ENCODE assay signal across 15 mouse cellular contexts in the genomic region with DNA sequence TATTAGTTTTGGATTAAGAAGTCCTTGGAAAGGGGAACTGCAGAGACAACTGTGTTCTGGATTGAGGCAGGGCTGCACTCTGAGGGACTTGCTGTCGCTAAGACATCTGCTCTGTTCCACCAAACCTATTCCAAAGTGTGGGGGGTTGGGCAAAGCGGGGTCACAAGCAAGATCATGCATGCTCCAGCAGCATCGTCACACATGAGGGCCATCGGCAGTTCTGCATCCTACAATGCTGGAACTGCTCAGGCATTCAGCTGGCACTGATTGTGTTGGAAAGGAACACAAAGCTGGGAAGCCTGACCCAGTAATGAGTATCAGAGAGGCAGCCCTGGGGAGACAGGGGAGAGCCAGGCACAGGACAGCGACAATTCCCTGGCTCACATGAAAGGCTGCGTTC. TPM values are rescaled to one million over a fixed set of nuclear protein-coding genes. Genes with fewer than 3 reads are reported as not detected.
DNase-seq lines count a peak whose midpoint lies in the region; ATAC-seq and TF ChIP-seq lines count a peak whose summit lies in the region.
"Had no signal": no experiment of that assay in that cellular context is flagged by ENCODE, and none has a peak within 500 bp of the region (broad histone marks: within the 10 kb centered on the region; RNA-seq: fewer than 3 reads in every experiment).

No protein-coding gene starts in this region.

- H3K4me2 ChIP-seq in forebrain, embryonic 16.5 days (ENCODE audit: low read length) = no peak overlapping the region
- no peak overlapping the region for H3K4me2 ChIP-seq in neural tube, embryonic 13.5 days

- no peak for TF ChIP-seq CTCF in gastrocnemius, adult 2 months (IDR thresholded peaks at IDR 0.05)

- no peak overlapping the region for H3K27ac ChIP-seq in forebrain, embryonic 16.5 days (ENCODE audit: low read length)
- no peak overlapping the region for H3K27ac ChIP-seq in neural tube, embryonic 13.5 days (replicated peaks)
- no peak overlapping the region for H3K27ac ChIP-seq in limb, embryonic 10.5 days
- no peak overlapping the region for H3K27ac ChIP-seq in gastrocnemius, adult 2 months
- H3K27ac ChIP-seq: heart, embryonic 10.5 days; left cerebral cortex, adult 2 months had no signal

- no peak overlapping the region for H3K9ac ChIP-seq in forebrain, embryonic 16.5 days (replicated peaks; ENCODE audit: low read depth, low read length)
- no peak overlapping the region for H3K9ac ChIP-seq in neural tube, embryonic 13.5 days

- peak; percentile 51 to 67 for DNase-seq in kidney, postnatal 4 days
- DNase-seq in kidney, postnatal 14 days = no peak
- DNase-seq in cerebellum, postnatal 10 days = peak; percentile 87 to 91
- no peak for DNase-seq in T-cell, adult 2 months (ENCODE audit: low spot score)
- DNase-seq in limb, embryonic 10.5 days (ENCODE audit: low spot score) = no peak
- no peak for DNase-seq in gastrocnemius, adult 2 months
- DNase-seq: lung, adult 2 months; right cerebral cortex, postnatal 25 days had no signal

- WGBS in forebrain, embryonic 16.5 days = 7% methylated on average over 6 of the region's 6 CpGs
- WGBS in neural tube, embryonic 13.5 days = 36% methylated on average over 6 of the region's 6 CpGs
- WGBS in limb, embryonic 10.5 days = 75% methylated on average over 6 of the region's 6 CpGs

- H3K27me3 ChIP-seq in forebrain, embryonic 16.5 days (replicated peaks; ENCODE audit: control insufficient read depth, insufficient read depth, low read length) = no peaks in the 10 kb centered on the region
- H3K27me3 ChIP-seq in neural tube, embryonic 13.5 days = no peaks in the 10 kb centered on the region
- no peaks in the 10 kb centered on the region for H3K27me3 ChIP-seq in limb, embryonic 10.5 days (ENCODE audit: low read depth, poor library complexity, severe bottlenecking)

- no peaks in the 10 kb centered on the region for H3K9me3 ChIP-seq in forebrain, embryonic 16.5 days (ENCODE audit: control insufficient read depth, low read length)
- H3K9me3 ChIP-seq in neural tube, embryonic 13.5 days = no peaks in the 10 kb centered on the region
- H3K9me3 ChIP-seq in limb, embryonic 10.5 days (replicated peaks) = no peaks in the 10 kb centered on the region
- H3K9me3 ChIP-seq: heart, embryonic 10.5 days had no signal

- H3K4me1 ChIP-seq in forebrain, embryonic 16.5 days (replicated peaks; ENCODE audit: control insufficient read depth, insufficient read depth, low read length) = peaks cover 5% of the 10 kb centered on the region
- H3K4me1 ChIP-seq in neural tube, embryonic 13.5 days (replicated peaks) = peaks cover 24% of the 10 kb centered on the region
- peaks cover 13% of the 10 kb centered on the region for H3K4me1 ChIP-seq in limb, embryonic 10.5 days

- ATAC-seq in forebrain, embryonic 16.5 days = peak; percentile 43; the same call in 1 of the 2 replicates
- ATAC-seq in neural tube, embryonic 13.5 days (ENCODE audit: low read depth) = peak; percentile 32; the same call in 1 of the 2 replicates
- ATAC-seq: inflammation-experienced regulatory T-cells, adult 6 months had no signal

- H3K36me3 ChIP-seq in forebrain, embryonic 16.5 days (ENCODE audit: control insufficient read depth, insufficient read depth) = no peaks in the 10 kb centered on the region
- no peaks in the 10 kb centered on the region for H3K36me3 ChIP-seq in neural tube, embryonic 13.5 days
- H3K36me3 ChIP-seq in limb, embryonic 10.5 days = no peaks in the 10 kb centered on the region
- H3K36me3 ChIP-seq: heart, embryonic 10.5 days had no signal

- intact Hi-C loops in gastrocnemius, adult 2 months (cut with DNase I) = no loop called here

- H3K4me3 ChIP-seq in forebrain, embryonic 16.5 days (replicated peaks; ENCODE audit: low read length) = no peak overlapping the region
- H3K4me3 ChIP-seq in neural tube, embryonic 13.5 days = no peak overlapping the region
- no peak overlapping the region for H3K4me3 ChIP-seq in limb, embryonic 10.5 days
- no peak overlapping the region for H3K4me3 ChIP-seq in gastrocnemius, adult 2 months
- H3K4me3 ChIP-seq: heart, embryonic 10.5 days; left cerebral cortex, adult 2 months; myocyte had no signal

RNA-seq across cellular contexts. Expression of a gene that starts 56.5 kb away (rescaled TPM):
- polyA plus RNA-seq in forebrain, embryonic 16.5 days (2015; fragmentation: Nextera tagmentation; extraction: Ambion mirVana) = 34.6 and 35.2 TPM in 2 replicates
- polyA plus RNA-seq in neural tube, embryonic 13.5 days (2015; fragmentation: Nextera tagmentation; extraction: Ambion mirVana) = 26.7 and 28.5 TPM in 2 replicates
- polyA plus RNA-seq in limb, embryonic 10.5 days (2016; fragmentation: Nextera tagmentation; extraction: Ambion mirVana) = 3.0 and 3.4 TPM in 2 replicates
- total RNA-seq in gastrocnemius, adult 2 months (2021) = under 1 TPM in 1 of 2 experiments, not detected in 1; 0.03 TPM
- total RNA-seq: CH12.LX had no signal
- polyA plus RNA-seq: inflammation-experienced regulatory T-cells, adult 6 months; myocyte had no signal

Comparison
In these comparisons a context has a peak if more than half of its experiments do, and no peak if none do; other contexts are left out.
1. DNase-seq: peak in kidney, postnatal 4 days (2 of 2) and cerebellum, postnatal 10 days (2 of 2); none in kidney, postnatal 14 days (single experiment), T-cell, adult 2 months (single experiment), limb, embryonic 10.5 days (single experiment) and gastrocnemius, adult 2 months (single experiment).